Mouse (Mus musculus) ES-E14 (cell line): ENCODE data around the gene Capn11. TPM values are rescaled to one million over a fixed set of nuclear protein-coding genes. Genes with fewer than 3 reads are reported as not detected.

ENCODE experiments used
- DNase-seq: peaks from one replicate; pipeline ENCODE4 v3.0.0-alpha.2; 2013; ENCODE audit warnings: low read depth, low spot score
- H3K27ac ChIP-seq: 2 replicates; pipeline ENCODE4 v1.5.1; 2012; ENCODE audit warnings: low read depth, mild to moderate bottlenecking, low read length, moderate library complexity, mixed read lengths; ENCODE audit not compliant: poor library complexity, insufficient read depth, severe bottlenecking
- H3K36me3 ChIP-seq: 2 replicates; pipeline ENCODE4 v1.6.1; 2012; ENCODE audit warnings: mild to moderate bottlenecking, low read length, moderate library complexity, mixed read lengths; ENCODE audit not compliant: control insufficient read depth, poor library complexity, insufficient read depth, severe bottlenecking
- H3K4me1 ChIP-seq, 2 experiments: fragments of 150-350 bp in 1 of 2; sonication (generic) in 1 of 2; 2 replicates each; pipeline ENCODE4 v1.6.1; 2012; ENCODE audit warnings: low read length in 2 of 2, mild to moderate bottlenecking in 1 of 2, mixed read lengths in 1 of 2; ENCODE audit not compliant: control insufficient read depth in 2 of 2, insufficient read depth in 2 of 2, poor library complexity in 1 of 2
- H3K4me3 ChIP-seq, 2 experiments: fragments of 150-350 bp in 1 of 2; sonication (generic) in 1 of 2; 2 replicates each; pipeline ENCODE4 v1.5.1; 2012; ENCODE audit warnings: low read length in 2 of 2, low read depth in 1 of 2, mild to moderate bottlenecking in 1 of 2, mixed read lengths in 1 of 2; ENCODE audit not compliant: insufficient read depth in 1 of 2, poor library complexity in 1 of 2, severe bottlenecking in 1 of 2
- H3K9ac ChIP-seq: 2 replicates; pipeline ENCODE4 v1.6.1; 2012; ENCODE audit warnings: low read depth, mild to moderate bottlenecking, low read length, mixed read lengths; ENCODE audit not compliant: poor library complexity, insufficient read depth, severe bottlenecking
- H3K9me3 ChIP-seq: fragments of 150-350 bp; sonication (generic); 2 replicates; pipeline ENCODE4 v1.6.1; 2012; ENCODE audit warnings: low read depth, mild to moderate bottlenecking, low read length; ENCODE audit not compliant: control insufficient read depth, insufficient read depth
- CHD2 ChIP-seq: IDR thresholded peaks from 2 replicates; pipeline ENCODE4 v1.6.1; 2014; ENCODE audit warnings: mild to moderate bottlenecking, low read depth, low read length, inconsistent platforms
- HCFC1 ChIP-seq: IDR thresholded peaks from 2 replicates; pipeline ENCODE4 v1.6.1; 2012; ENCODE audit warnings: low read length, inconsistent platforms, borderline replicate concordance; ENCODE audit not compliant: insufficient read depth
- MAFK ChIP-seq: IDR thresholded peaks from 2 replicates; pipeline ENCODE4 v1.6.1; 2014; ENCODE audit warnings: mild to moderate bottlenecking, low read depth, low read length, inconsistent platforms; ENCODE audit not compliant: insufficient read depth
- ZC3H11A ChIP-seq: IDR thresholded peaks from 2 replicates; pipeline ENCODE4 v1.6.1; 2012; ENCODE audit warnings: low read depth, mild to moderate bottlenecking, inconsistent platforms, low read length, borderline replicate concordance
- ZNF384 ChIP-seq: IDR thresholded peaks from 2 replicates; pipeline ENCODE4 v1.6.1; 2012; ENCODE audit warnings: low read depth, low read length, inconsistent platforms
- in situ Hi-C, 2 experiments: fragments of 600-800 bp; cut with MboI; formaldehyde crosslinking; loops; one replicate each; pipeline ENCODE4 v1.15.1; 2025; ENCODE audit warnings: low sequenced_read_pairs in 2 of 2, inconsistent platforms in 1 of 2; ENCODE audit not compliant: unreplicated experiment in 2 of 2
- total RNA-seq: library from RNA; depleted of rRNA; stranded (reverse); fragments of 300-350 nt; gene quantifications from 2 replicates; pipeline ENCODE4 v1.2.3, GENCODE M21; 2012

Gene Capn11
- total RNA-seq, 1 experiment = not detected

DNA sequence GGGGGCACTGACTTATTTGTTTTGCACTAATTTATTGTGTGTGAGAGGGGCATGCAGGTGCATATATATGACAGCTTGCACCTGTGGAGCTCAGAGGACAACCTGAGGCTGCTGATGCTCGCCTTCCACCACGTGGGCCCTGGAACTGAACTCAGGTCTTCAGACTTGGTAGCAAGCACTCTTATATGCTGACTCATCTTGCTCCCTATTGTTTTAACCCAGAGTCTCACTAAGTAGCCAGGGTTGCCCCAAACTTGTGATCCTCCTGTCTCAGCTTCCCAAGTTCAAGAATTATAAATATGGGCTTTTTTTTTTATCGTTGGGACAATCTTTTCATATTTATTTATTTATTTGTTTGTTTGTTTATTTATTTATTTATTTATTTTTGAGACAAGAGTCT is 28.1 kb downstream of the Capn11 start:
- H3K36me3 ChIP-seq = no peaks in the 10 kb centered on the region
- 0 out of 4 replicates have a peak overlapping the region, but pooled peaks have one; percentile 47 to 48 for H3K4me3 ChIP-seq
- H3K9me3 ChIP-seq = no peaks in the 10 kb centered on the region
- peaks cover 12 to 39% of the 10 kb centered on the region in 2 experiments for H3K4me1 ChIP-seq
- TF ChIP-seq MAFK (peak; percentile 83), ZNF384 (no peak)
- peak overlapping the region; percentile 81; the same call in 1 of the 2 replicates for H3K27ac ChIP-seq
- no peak for DNase-seq
- no peak overlapping the region for H3K9ac ChIP-seq
- in situ Hi-C loops = no loop called here

DNA sequence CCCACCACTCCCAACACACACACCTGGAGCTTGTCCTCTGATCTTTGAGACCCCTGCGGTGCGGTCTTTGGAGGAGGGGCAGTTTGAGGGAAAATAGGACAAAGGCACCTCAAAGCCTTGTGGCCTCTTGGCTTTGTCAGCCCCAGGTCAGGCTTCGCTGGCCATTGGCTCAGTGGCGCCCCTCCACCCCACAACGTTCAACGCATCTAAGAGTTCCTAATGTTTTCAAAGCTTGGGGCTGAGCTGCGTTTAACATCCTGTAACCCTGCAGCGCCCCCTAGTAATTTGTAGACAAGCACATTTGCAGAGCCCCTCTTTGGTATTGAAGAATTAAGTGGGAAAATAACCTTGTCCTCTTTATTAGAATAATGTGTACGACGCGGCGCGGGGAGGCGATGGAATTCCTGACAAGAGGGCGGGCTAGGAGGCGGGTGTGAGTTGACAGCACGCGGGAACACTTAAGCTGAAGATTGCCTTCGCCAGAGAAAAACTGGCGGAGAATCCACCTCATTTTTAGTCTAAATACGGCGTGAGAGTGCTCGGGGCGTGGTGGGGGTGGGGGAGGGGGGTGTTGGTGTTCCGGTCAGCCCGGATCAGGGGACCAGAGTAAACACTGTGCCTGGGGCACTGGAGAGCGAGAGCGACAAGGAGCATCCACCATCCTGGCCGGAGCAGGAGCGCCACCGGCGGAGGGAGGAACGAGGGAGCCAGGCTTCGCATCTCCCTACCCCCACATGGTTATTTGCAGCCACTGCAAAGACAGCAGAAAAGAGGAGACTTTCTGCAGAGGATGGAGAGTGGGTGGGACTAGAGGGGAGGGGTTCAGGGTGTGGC is 29.0 kb downstream of the Capn11 start:
- peak; percentile 78 for DNase-seq

DNA sequence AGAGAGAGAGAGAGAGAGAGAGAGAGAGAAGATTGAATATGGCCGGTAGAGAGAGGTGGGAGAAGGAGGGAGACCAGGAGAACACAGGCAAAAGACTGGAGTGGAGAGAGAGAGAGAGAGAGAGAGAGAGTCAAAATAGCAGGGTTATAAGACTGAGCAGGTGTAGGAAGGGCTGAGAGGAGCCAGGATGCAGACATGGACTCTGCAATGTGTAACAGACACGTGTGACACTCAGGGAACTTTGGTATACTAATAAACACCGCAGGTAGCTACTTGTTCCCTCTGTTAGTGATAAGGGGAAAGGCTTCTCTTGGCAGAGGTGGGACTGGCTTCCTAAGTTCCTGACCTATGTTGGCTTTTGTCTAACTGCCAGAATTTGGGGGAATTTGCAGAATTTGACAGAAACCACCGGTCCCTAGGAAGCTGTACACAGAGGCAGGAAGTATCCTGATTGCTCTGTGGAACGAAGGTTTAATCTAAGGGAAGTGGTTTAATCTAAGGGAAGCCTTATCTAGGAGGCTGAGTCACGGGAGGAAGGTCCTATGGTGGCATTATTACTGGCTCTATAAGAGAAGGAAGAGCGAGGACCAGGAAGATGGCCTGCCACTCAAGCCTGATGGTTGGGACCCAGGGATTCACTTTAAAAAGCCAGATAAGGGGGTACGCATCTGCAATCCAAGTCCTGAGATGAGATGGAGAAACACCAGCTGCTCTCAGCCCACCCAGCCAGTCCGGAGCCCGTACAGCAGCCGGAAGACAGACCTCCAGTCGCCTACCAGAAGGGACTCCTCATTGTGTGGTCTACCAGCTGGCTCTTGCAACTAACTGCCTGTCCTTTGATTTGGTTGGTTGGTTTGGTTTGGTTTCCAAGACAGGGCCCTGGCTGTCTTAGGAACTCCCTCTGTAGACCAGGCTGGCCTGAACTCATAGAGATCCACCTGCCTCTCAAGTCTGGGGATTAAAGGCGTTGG is 30.0 kb downstream of the Capn11 start:
- H3K4me1 ChIP-seq = peaks cover 6 to 38% of the 10 kb centered on the region in 2 experiments
- peak overlapping the region; percentile 81 for H3K27ac ChIP-seq
- no peaks in the 10 kb centered on the region for H3K36me3 ChIP-seq
- H3K4me3 ChIP-seq = peak overlapping the region; percentile 10 to 48; a peak in 1 of 4 replicates
- 0 out of 2 replicates have a peak, but pooled peaks have one; percentile 30 for TF ChIP-seq CHD2
- no peak for TF ChIP-seq HCFC1
- no peaks in the 10 kb centered on the region for H3K9me3 ChIP-seq
- H3K9ac ChIP-seq = peak overlapping the region; percentile 49; the same call in 1 of the 2 replicates
- in situ Hi-C loops = loop anchor here in 1 of 2 experiments (5.0 kb wide), 1 partner anchor 42 kb away; no protein-coding TSS in a partner anchor
- no peak for DNase-seq

More for the DNA sequence above, 29.0 kb downstream of the Capn11 start:
- peaks cover 10 to 37% of the 10 kb centered on the region in 2 experiments for H3K4me1 ChIP-seq
- in situ Hi-C loops = loop anchor here in 1 of 2 experiments (5.0 kb wide), 1 partner anchor 43 kb away; no protein-coding TSS in a partner anchor
- H3K9me3 ChIP-seq = no peaks in the 10 kb centered on the region
- TF ChIP-seq CHD2 (no peak), ZC3H11A (peak; percentile 31; the same call in 1 of the 2 replicates), ZNF384 (no peak), HCFC1 (no peak), MAFK (0 out of 2 replicates have a peak, but pooled peaks have one; percentile 14)
- H3K9ac ChIP-seq = peak overlapping the region; percentile 49; the same call in 1 of the 2 replicates
- no peaks in the 10 kb centered on the region for H3K36me3 ChIP-seq
- peak overlapping the region; percentile 81 for H3K27ac ChIP-seq
- H3K4me3 ChIP-seq = peak overlapping the region; percentile 47 to 48

DNA sequence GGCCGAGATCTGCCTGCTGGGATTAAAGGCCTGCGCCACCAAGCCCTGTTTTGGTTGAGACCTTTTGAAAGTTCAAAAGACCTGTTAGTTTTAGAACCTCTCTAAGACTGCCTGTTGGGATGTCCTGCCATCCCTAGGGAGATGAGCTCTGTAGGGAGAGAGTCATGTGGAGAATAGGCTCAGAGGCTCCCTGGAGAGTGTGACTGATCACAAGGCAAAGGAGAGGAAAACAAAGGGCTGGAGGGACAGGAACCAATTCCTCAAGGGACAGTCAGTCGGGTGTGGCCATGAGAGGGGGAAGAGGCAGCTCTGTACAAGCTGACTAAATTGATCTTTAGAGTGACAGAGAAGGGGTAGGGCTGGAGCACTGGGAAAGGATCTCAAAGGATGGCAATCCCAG is 31.0 kb downstream of the Capn11 start:
- Histone ChIP-seq H3K9me3 (no peaks in the 10 kb centered on the region), H3K4me3 (no peak overlapping the region), H3K27ac (no peak overlapping the region; the same call in 1 of the 2 replicates), H3K4me1 (peaks cover 6 to 38% of the 10 kb centered on the region in 2 experiments), H3K9ac (no peak overlapping the region), H3K36me3 (no peaks in the 10 kb centered on the region)
- TF ChIP-seq CHD2 (no peak), HCFC1 (no peak), MAFK (no peak), ZC3H11A (no peak), ZNF384 (no peak)
- in situ Hi-C loops = loop anchor here in 1 of 2 experiments (5.0 kb wide), 1 partner anchor 41 kb away; no protein-coding TSS in a partner anchor
- DNase-seq = no peak
